Mouse (Mus musculus) lung, postnatal 25 days (tissue): ENCODE results near the gene Olfr1499.
"Not testable (repeated sequence)": the region's sequence is repeated elsewhere in the genome, so short reads cannot be mapped to it uniquely, and the experiment has no call there.

ENCODE experiments used
- DNase-seq: peaks from one replicate; pipeline ENCODE4 v3.0.0; 2022; ENCODE audit warnings: low spot score

The Olfr1499 gene

GRCm38 (mm10) chr19:13819347-13819746 is at the start of gene Olfr1499:
Gene Olfr1499, minus strand, starts transcription at chr19:13819447.
- DNase-seq = no peak

GRCm38 (mm10) chr19:13861495-13861894 is 42.2 kb upstream of the Olfr1499 start, which contains the start of gene Olfr1502:
Gene Olfr1502, plus strand, starts transcription at chr19:13861795.
- no peak for DNase-seq

DNA sequence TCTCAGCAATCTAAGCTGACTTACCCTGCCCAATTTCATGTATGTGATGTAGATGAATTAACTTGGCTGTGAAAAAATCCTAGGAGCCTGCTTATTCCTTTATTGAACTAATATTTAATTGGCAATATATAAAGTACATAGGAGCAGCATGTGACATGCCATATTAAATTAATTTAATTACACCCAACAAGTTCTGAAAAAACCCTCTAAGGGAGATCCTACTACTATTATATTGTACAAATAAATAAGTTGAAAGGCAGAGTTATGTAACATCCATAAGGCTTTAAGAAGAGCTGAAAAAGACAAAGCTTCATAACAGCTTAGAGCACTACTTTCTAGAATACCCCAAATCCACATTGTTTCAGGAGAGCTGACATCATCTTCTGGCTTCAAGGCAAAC is 31.3 kb upstream of the Olfr1499 start, which contains the start of gene Olfr1501:
Olfr1501 (minus strand) TSS at position 101 of the 400 bp plus-strand sequence.
- not testable (repeated sequence) for DNase-seq

DNA sequence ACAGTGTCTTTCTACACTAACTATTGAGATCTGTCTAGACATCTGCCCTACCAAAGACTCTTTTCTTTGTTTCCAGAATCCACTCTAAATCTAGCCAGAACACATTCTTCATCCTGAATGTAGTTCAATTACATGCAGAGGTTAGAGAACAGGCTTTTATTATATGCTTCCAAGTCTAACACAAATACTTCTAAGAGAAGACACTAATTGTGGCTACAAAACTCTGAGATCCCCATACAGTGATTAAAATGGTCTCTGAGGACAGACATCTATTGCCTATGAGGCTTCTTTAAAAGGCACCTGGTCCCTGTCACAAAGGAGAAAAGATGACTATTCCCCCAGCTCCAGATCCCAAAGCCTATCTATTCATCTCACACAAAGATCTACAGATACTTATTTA is 11.1 kb upstream of the Olfr1499 start, which contains the start of gene Olfr1500:
Olfr1500 (minus strand) TSS at position 101 of the 400 bp plus-strand sequence.
- no peak for DNase-seq

GRCm38 (mm10) chr19:13828447-13828846 is 9.2 kb upstream of the Olfr1499 start:
- no peak for DNase-seq

- DNase-seq = no peak
Measured at GRCm38 (mm10) chr19:13820847-13821246, 1.6 kb upstream of the Olfr1499 start.

DNA sequence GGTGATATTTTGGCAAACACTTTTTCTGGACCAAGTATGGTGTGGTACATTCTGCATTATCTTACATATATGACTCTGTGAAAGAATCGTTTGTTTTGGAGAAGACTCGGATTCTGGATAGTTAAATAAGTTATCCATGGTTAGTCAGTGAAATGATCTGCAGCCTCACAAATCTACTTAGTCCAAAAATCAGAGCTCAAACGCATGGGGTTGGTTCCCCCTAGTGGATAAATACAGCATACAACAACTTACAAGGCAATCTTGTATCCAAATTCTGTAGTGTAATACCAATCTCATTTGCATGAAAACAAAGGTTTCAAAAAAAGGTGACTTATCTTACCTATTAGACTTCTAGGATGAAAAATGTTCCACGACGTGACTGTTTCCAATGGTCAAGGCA is 420 bp downstream of the Olfr1499 start:
- no peak for DNase-seq

- DNase-seq = no peak
Measured at GRCm38 (mm10) chr19:13812823-13813222, 6.4 kb downstream of the Olfr1499 start.

GRCm38 (mm10) chr19:13805486-13805885 is 13.8 kb downstream of the Olfr1499 start:
- DNase-seq = not testable (repeated sequence)

- DNase-seq = no peak
Measured at GRCm38 (mm10) chr19:13798102-13798501, 21.1 kb downstream of the Olfr1499 start, which contains the start of gene Olfr1497. Gene Olfr1497, minus strand, starts transcription at chr19:13798202.

GRCm38 (mm10) chr19:13777578-13777977 is 41.7 kb downstream of the Olfr1499 start, which contains the start of gene Olfr1496:
Gene Olfr1496, plus strand, starts transcription at chr19:13777878.
- no peak for DNase-seq

DNA sequence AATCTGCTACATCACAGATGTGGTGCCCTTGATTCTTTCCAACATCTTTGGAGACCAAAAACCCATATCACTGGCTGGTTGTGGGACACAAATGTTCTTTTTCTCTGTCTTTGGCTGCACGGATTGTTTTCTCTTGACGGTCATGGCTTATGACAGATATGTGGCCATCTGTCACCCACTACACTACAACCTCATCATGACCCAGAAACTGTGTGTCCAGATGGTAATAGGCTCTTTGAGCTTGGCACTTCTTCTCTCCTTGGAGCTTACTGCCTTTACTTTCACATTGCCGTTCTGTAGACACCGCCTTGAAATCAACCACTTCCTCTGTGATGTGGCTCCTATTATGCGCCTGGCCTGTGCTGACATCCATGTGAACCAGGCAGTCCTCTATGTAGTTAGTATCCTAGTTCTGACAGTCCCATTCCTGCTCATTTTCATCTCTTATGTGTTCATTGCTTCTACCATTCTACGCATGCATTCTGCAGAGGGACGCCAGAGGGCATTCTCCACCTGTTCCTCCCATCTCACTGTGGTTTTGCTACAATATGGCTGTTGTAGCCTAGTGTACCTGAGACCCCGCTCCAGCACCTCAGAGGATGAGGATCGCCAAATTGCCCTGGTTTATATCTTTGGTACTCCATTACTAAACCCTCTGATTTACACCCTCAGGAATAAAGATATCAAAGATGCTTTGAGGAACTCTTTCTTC is 50.5 kb downstream of the Olfr1499 start:
- DNase-seq = no peak

DNA sequence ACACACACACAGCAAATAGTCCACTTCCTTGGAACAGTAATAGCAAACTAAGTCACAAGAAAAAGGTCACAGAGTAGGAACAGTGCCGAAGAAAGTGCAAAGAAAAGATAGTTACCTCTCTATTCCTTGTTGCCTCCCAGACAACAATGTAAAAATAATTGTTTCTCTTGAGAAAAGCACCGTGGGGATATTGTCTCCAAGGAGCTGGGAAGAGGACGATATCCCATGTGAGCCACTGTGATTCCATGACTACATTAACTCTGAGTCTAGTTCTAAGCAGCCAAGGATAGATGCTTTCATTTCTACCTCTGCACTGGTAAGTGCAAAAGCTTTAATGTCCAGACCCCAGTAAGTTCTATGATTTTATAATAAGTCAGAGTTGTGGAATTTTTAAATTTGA is 54.9 kb downstream of the Olfr1499 start, which contains the start of gene Olfr1495:
Olfr1495 (plus strand) TSS at position 301 of the 400 bp plus-strand sequence.
- DNase-seq = no peak
